ENCODE assay signal across 28 mouse cellular contexts in genomic region chr5:52288319-52288718, GRCm38 (mm10).
"Had no signal": no experiment of that assay in that cellular context is flagged by ENCODE, and none has a peak within 500 bp of the region (broad histone marks: within the 10 kb centered on the region; RNA-seq: fewer than 3 reads in every experiment).

No protein-coding gene starts in this region.

- H3K36me3 ChIP-seq: heart, embryonic 13.5 days; heart, embryonic 15.5 days; hindbrain, embryonic 10.5 days; hindbrain, embryonic 12.5 days; intestine, embryonic 15.5 days; limb, embryonic 10.5 days; limb, embryonic 12.5 days; liver, embryonic 13.5 days; liver, embryonic 15.5 days had no signal

- H3K4me2 ChIP-seq: heart, embryonic 11.5 days; heart, embryonic 13.5 days; heart, embryonic 15.5 days; hindbrain, embryonic 12.5 days; hindbrain, embryonic 14.5 days; intestine, embryonic 15.5 days; limb, embryonic 12.5 days; liver, embryonic 11.5 days; liver, embryonic 13.5 days; liver, embryonic 15.5 days had no signal

- ATAC-seq: hindbrain, embryonic 16.5 days; inflammation-experienced regulatory T-cells, adult 6 months; intestine, embryonic 15.5 days; intestine, postnatal 0 days had no signal

- H3K27ac ChIP-seq: gastrocnemius, adult 2 months; heart, adult 2 months; heart, embryonic 13.5 days; heart, embryonic 15.5 days; hindbrain, embryonic 10.5 days; hindbrain, embryonic 12.5 days; hindbrain, embryonic 14.5 days; intestine, embryonic 15.5 days; layer of hippocampus, adult 2 months; left cerebral cortex, adult 2 months; limb, embryonic 10.5 days; limb, embryonic 12.5 days; liver, embryonic 13.5 days; liver, embryonic 15.5 days had no signal

- DNase-seq: gastrocnemius, adult 2 months; gastrocnemius, postnatal 10 days; gastrocnemius, postnatal 25 days; heart, adult 2 months; heart, postnatal 4 days; kidney, adult 18-20 months; kidney, adult 8-10 months; kidney, postnatal 10 days; kidney, postnatal 25 days; kidney, postnatal 4 days; liver; liver, embryonic 13.5 days had no signal

- H3K4me3 ChIP-seq: gastrocnemius, adult 2 months; heart, adult 2 months; heart, embryonic 13.5 days; heart, embryonic 15.5 days; hindbrain, embryonic 10.5 days; hindbrain, embryonic 12.5 days; intestine, embryonic 15.5 days; layer of hippocampus, adult 2 months; left cerebral cortex, adult 2 months; limb, embryonic 10.5 days; limb, embryonic 12.5 days; liver, embryonic 13.5 days; liver, embryonic 15.5 days had no signal

- H3K4me1 ChIP-seq: heart, embryonic 13.5 days; heart, embryonic 15.5 days; hindbrain, embryonic 10.5 days; hindbrain, embryonic 12.5 days; intestine, embryonic 15.5 days; limb, embryonic 10.5 days; limb, embryonic 12.5 days; liver, embryonic 13.5 days; liver, embryonic 15.5 days had no signal

- H3K9ac ChIP-seq: heart, embryonic 13.5 days; heart, embryonic 15.5 days; hindbrain, embryonic 12.5 days; hindbrain, embryonic 14.5 days; intestine, embryonic 15.5 days; limb, embryonic 12.5 days; liver, embryonic 13.5 days; liver, embryonic 15.5 days had no signal

- H3K27me3 ChIP-seq: heart, embryonic 13.5 days; heart, embryonic 15.5 days; hindbrain, embryonic 12.5 days; intestine, embryonic 15.5 days; limb, embryonic 12.5 days; liver, embryonic 13.5 days; liver, embryonic 15.5 days had no signal

- H3K9me3 ChIP-seq: heart, embryonic 13.5 days; heart, embryonic 15.5 days; hindbrain, embryonic 10.5 days; hindbrain, embryonic 12.5 days; intestine, embryonic 15.5 days; limb, embryonic 10.5 days; limb, embryonic 12.5 days; liver, embryonic 13.5 days; liver, embryonic 15.5 days had no signal
